Mouse (Mus musculus) kidney, postnatal 4 days (tissue): Measurements from ENCODE around the gene Hmg20b.

Experiments used
- DNase-seq, 2 experiments: peaks; one replicate each; pipeline ENCODE4 v3.0.0; 2021; ENCODE audit warnings: mixed read lengths in 2 of 2

The Hmg20b gene

DNA sequence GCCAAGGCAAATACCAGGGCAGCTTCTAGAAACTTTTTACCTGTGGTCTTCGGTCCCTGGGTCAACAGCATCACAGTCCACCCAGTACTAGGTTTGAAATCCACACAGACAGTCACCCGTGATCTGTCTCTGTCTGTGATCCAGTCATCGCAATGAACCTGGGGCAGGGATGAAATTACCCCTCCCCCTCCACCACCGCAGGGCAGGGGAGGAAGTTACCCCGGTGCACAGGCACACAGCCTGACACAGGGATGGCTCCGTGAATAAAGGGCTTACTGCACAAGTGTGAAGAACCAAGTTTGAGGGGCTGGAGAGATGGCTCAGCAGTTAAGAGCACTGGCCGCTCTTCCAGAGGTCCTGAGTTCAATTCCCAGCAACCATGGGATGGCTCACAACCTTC, 46.5 kb downstream of the Hmg20b start:
- DNase-seq = no peak

DNA sequence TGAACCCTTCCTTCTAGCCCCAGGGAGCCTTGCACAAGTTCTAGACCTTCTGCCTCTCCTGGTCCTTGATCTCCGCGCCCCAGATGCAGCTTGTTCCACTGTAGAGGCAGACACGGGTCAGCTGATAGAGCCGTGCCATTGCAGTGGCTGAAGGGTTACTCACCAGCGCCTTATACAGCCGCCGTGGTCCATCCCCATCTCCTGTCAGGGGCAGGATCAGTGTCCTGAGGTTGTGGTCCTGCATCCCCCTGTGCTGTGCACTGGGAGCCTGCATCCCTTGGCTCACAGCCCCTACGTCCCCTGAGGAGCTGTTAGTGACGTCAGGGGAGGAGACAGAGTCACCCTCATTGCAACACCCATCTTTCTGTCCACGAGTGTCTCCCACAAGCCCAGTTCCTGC, 47.0 kb downstream of the Hmg20b start:
- DNase-seq = no peak

DNA sequence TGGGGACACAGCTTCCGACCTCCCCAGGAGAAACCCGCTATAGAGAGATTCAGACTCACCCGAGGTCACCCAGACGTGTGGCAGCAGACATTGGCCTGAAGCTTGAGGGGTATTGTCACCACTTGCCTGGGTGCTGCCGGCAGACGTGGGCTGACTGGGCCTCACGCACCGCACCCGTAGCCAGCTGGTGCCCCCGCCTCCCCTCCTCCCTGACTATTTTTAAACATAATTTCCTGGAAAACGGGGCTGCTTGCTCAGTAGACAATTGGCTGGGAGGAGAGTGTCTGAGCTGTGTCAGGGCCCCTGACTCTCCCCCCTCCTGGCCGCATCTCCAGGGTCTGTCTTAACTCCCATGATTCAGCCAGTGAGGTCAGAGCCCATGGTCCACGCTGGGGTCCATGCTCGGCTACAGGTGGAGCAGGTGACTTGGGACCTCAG, 47.5 kb downstream of the Hmg20b start:
- peak in 1 of 2 experiments; percentile 49 for DNase-seq

DNA sequence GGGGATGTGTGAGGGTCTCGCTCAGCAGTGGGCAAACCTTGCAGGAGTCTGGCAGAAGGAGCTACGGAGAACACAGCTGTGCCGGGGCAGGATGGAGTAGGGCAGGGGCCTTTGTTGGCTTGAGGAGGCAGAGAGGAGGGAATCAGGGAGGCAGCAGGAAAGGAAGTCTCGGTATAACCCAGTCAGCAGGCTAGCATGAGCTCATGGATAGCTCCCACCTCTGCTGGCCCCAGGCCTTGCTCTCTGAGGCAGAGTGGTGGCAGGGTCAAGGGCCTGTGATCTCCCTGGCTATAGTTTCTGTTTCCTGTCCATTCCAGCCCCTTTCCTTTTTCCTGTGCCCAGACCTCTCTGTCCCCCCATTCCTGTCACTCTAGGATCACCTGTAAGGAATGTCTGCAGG, 48.0 kb downstream of the Hmg20b start:
- DNase-seq = no peak

DNA sequence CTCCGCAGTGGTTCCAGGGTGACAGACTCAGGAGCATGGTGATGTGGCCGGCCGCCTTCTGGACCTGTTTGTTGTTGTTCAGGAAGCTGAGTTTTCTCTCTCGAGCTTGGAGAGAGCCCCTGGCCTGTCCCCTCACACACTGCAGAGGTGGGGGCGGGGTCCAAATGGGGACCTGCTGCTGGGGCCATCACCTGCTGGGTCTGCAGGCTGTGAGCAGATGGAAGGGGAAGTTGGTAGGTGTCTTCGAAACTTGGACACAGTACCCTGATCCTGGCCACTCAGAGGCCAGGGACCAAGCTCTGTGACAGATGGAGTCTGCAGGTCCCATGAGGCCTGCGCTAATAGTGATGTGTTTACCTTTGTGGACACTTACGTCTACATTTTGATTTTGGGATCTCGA, 49.0 kb downstream of the Hmg20b start:
- DNase-seq = no peak

DNA sequence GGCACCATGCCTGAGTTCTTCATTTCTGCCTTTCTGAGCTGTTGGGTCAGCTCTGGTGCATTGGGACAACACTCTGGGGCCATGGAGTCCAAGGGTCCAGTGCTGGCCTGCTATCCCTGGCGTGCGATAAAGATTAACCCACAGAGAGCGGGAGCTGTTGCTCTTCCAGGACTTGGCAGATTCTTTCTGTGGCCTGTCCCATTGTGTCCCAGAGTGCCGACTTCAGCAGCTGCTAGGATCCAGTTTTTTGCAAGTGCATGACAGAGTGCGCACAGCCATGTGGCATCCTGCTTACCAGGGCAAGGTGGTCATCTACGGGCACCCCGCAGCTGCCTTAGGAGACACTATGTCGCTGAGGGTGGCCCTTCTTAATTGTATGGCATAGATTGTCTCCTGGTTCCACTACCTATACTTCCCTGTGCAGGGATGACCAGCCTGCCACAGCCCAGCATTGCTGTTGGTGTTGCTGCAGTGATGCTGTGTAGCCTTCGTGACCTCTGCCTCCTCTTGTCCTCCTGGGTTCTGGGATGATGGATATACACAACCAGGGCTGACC, 49.9 kb downstream of the Hmg20b start:
- peak in 1 of 2 experiments; percentile 70 for DNase-seq

DNA sequence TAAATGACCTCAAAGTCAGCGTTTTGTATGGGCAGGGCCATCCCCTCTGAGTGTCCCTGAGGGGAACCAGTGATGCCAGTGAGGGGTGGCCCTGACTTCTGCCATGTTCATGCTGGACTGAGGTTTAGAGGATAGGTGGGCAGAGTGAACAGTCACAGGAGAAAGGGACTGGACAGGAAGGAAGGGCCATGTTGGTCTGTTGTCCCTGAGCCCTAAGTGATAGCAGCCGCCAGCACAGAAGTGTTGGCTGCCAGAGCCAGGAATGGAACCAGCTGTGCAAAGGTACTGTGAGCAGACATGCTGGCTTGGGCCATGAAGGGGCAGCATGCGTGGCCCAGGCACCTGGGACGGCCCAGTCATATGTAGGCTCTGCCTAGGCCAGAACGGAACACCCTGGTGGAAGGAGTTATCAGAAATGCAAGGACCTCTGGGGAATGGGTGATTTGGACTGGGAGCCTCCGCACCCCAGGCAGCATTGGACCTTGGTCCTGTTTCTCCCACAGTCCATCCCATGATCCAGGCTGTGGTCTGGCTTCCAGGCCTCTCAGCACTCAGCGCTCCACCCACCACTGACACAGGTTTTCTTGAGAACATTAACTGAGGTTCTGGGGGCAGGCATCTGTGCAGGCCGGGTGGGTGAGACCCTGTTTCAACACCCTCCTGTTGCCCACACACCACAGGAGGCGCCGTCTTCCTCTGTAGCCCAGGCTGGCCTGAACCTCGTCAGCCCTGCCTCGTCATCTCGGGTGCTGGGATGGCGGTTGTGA, 50.5 kb downstream of the Hmg20b start:
- DNase-seq = peak; percentile 51 to 74

DNA sequence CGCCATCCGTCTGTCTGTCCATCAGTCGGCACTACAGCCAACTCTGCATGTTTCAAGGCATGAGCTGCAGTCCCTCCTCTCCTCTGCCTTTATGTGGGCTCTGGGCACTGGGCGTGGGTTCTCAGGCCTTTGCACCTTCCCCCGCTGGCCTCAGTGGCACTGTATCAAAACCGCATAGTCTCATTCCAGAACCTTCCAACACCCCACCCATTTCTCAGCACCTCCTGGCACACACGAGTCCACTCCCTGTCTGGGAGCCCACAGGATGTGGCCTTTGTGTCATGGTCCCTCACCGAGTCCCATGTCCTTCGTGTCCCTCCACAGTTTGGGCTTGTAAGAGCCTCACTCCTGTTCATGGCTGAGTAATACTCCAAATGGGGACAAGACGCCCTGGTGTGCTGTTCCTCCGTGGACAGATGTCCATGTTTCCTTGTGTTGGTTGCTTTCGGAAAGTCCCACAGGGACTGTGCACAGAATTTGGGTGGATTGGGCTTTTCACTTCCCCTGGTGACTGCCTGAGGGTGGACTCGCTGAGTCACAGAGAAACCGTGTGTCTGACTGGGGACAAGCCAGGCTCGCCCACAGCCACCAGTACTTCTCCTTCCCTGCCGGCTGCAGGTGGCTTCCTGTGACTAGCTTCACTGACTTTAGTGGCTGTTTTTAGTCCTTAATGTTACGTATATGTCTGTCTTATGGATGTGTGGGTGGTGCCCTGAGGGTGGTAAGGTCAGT, 51.7 kb downstream of the Hmg20b start:
- DNase-seq = no peak

DNA sequence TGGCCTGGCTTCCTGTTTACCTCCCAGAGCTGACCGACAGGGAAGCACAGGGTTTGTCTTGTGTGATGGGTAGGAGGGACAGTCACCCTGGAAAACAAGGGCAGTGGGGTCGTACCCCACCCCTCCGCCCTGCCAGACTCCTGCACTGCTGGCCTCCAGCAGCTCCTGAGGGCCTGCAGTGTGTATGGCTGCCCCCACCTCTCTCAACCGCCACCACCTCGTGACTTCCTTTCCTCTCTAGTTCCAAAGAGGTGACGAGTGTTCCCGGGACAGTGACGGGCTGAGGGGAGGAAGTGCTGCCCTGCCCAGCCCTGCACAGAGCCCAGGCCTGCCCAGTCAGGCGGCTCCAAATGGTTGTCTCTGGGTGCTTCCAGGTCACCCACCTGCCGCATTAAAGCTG, 52.4 kb downstream of the Hmg20b start:
- peak; percentile 48 to 68 for DNase-seq

DNA sequence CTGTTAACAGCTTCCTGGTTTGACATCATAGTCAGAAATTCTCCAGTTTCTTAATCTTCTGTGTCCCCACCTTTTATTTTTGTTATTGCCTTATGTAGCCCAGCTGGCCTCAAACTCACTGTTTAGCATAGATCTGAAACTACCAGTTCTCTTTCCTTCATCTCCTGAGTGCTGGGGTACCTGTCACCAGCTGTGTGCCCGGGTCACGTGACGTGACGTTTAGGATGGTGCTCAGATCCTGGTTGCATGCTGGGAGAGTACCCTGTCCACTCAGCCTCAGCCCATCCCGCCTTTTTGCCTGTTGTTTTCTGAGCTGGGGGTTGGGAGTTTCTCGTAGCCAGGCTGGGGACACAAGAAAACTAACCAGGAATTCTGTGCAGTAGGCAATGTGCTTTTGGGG, 53.0 kb downstream of the Hmg20b start:
- DNase-seq = no peak
